Mouse (Mus musculus): ENCODE measurements around the gene Rab38. TPM values are rescaled to one million over a fixed set of nuclear protein-coding genes. Genes with fewer than 3 reads are reported as not detected.

The Rab38 gene
- polyA plus RNA-seq, 1 experiment from 2014 or later, result 3.1 TPM

DNA sequence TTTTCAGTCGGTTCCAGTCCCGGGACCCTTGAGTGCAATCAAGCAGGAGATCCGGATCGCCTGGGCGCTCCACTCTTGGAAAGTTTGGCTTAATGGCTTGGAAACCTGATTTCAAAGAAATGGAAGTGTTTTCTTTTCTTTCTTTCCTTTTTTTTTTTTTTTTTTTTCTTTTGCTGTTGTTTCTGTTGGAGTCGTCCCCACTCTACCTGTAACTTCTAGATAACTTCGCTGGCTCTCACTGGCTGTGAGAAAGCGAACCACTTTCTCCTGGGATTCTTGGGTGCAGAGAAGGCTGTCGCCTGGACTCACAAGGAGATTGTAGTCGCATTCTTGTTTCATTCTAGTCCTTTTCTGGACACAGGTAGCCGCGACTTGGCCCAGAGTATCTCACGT lies 615 bp downstream of the Rab38 start:
- Histone ChIP-seq H3K4me1 (ENCODE audit: control insufficient read depth, insufficient read depth, low read depth, low read length) (peaks cover 3% of the 10 kb centered on the region; the same call in 1 of the 2 replicates), H3K4me3 (ENCODE audit: low read length) (peak overlapping the region; percentile 53), H3K36me3 (ENCODE audit: control insufficient read depth, insufficient read depth, low read length) (no peaks in the 10 kb centered on the region), H3K4me2 (ENCODE audit: low read length) (peak overlapping the region; percentile 96), H3K9ac (ENCODE audit: low read depth, low read length) (peak overlapping the region; percentile 45), H3K27me3 (replicated peaks; ENCODE audit: control insufficient read depth, insufficient read depth, low read length) (no peaks in the 10 kb centered on the region; the same call in 1 of the 2 replicates), H3K27ac (ENCODE audit: low read depth, low read length) (no peak overlapping the region), H3K9me3 (ENCODE audit: control insufficient read depth, low read length) (no peaks in the 10 kb centered on the region)
- WGBS, result 9% methylated on average over 13 of the region's 13 CpGs
- no peak for ATAC-seq

GRCm38 (mm10) chr7:88440301-88440700 lies 10.2 kb downstream of the Rab38 start:
- Histone ChIP-seq H3K4me1 (ENCODE audit: control insufficient read depth, insufficient read depth, low read depth, low read length) (no peaks in the 10 kb centered on the region), H3K9me3 (ENCODE audit: control insufficient read depth, low read length) (no peaks in the 10 kb centered on the region), H3K4me3 (ENCODE audit: low read length) (no peak overlapping the region), H3K4me2 (ENCODE audit: low read length) (no peak overlapping the region), H3K9ac (ENCODE audit: low read depth, low read length) (no peak overlapping the region), H3K36me3 (ENCODE audit: control insufficient read depth, insufficient read depth, low read length) (no peaks in the 10 kb centered on the region), H3K27me3 (replicated peaks; ENCODE audit: control insufficient read depth, insufficient read depth, low read length) (no peaks in the 10 kb centered on the region), H3K27ac (ENCODE audit: low read depth, low read length) (no peak overlapping the region)
- no peak for ATAC-seq

DNA sequence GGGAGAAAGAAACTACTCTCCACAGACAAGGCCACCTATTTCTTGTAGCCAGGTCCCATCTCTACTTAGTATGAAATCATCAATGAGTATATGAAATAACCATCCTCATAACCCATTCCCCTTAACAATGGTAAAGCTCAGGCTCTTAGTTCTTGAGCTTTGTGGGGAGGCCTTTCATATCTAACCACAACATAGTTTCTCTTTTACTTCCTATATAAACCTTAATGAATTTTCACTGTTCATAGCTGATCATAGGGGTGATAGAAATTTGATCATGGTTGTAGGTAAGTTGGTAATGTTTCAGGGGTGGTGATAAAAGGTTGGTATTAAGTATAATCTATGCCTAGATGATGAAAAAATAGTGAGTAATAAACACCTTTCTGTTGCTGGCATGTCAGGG lies 12.6 kb downstream of the Rab38 start:
- Histone ChIP-seq H3K4me1 (ENCODE audit: control insufficient read depth, insufficient read depth, low read depth, low read length) (no peaks in the 10 kb centered on the region), H3K27me3 (replicated peaks; ENCODE audit: control insufficient read depth, insufficient read depth, low read length) (no peaks in the 10 kb centered on the region), H3K9me3 (ENCODE audit: control insufficient read depth, low read length) (no peaks in the 10 kb centered on the region), H3K9ac (ENCODE audit: low read depth, low read length) (no peak overlapping the region), H3K27ac (ENCODE audit: low read depth, low read length) (no peak overlapping the region), H3K4me3 (ENCODE audit: low read length) (no peak overlapping the region), H3K4me2 (ENCODE audit: low read length) (no peak overlapping the region), H3K36me3 (ENCODE audit: control insufficient read depth, insufficient read depth, low read length) (no peaks in the 10 kb centered on the region)
- no peak for ATAC-seq

DNA sequence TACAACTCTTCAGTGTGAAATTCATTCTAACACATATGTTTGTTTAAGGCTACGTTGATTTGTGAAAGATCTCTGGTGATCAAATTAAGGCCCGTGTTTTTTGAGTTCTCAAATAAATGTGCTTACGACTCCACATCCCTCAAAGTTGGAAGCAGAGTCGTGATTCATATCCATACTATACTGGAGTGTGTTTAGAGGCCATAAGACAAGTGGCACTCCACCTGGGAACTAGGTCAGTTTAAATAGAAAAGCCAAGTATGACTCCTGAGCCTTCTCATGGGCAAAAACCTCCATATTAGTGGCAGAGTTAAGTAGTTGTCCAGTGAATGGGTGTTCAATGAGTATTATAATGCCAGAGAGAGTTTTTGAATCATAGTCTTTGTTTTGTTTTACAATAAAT lies 13.4 kb downstream of the Rab38 start:
- 85% methylated on average over 4 of the region's 4 CpGs for WGBS
- Histone ChIP-seq H3K9ac (ENCODE audit: low read depth, low read length) (no peak overlapping the region), H3K27ac (ENCODE audit: low read depth, low read length) (no peak overlapping the region), H3K36me3 (ENCODE audit: control insufficient read depth, insufficient read depth, low read length) (no peaks in the 10 kb centered on the region), H3K9me3 (ENCODE audit: control insufficient read depth, low read length) (no peaks in the 10 kb centered on the region), H3K4me1 (ENCODE audit: control insufficient read depth, insufficient read depth, low read depth, low read length) (no peaks in the 10 kb centered on the region), H3K4me2 (ENCODE audit: low read length) (no peak overlapping the region), H3K4me3 (ENCODE audit: low read length) (no peak overlapping the region), H3K27me3 (replicated peaks; ENCODE audit: control insufficient read depth, insufficient read depth, low read length) (no peaks in the 10 kb centered on the region)
- no peak for ATAC-seq

- H3K4me3 ChIP-seq (ENCODE audit: low read length), result no peak overlapping the region
- no peak overlapping the region for H3K4me2 ChIP-seq (ENCODE audit: low read length)
- no peak overlapping the region for H3K9ac ChIP-seq (ENCODE audit: low read depth, low read length)
- WGBS, result 83% methylated on average over 2 of the region's 2 CpGs
- ATAC-seq, result no peak
- H3K27ac ChIP-seq (ENCODE audit: low read depth, low read length), result no peak overlapping the region
- H3K9me3 ChIP-seq (ENCODE audit: control insufficient read depth, low read length), result no peaks in the 10 kb centered on the region
- no peaks in the 10 kb centered on the region for H3K36me3 ChIP-seq (ENCODE audit: control insufficient read depth, insufficient read depth, low read length)
- H3K27me3 ChIP-seq (replicated peaks; ENCODE audit: control insufficient read depth, insufficient read depth, low read length), result no peaks in the 10 kb centered on the region
- H3K4me1 ChIP-seq (ENCODE audit: control insufficient read depth, insufficient read depth, low read depth, low read length), result no peaks in the 10 kb centered on the region
Measured at GRCm38 (mm10) chr7:88445320-88445903, 15.3 kb downstream of the Rab38 start.

DNA sequence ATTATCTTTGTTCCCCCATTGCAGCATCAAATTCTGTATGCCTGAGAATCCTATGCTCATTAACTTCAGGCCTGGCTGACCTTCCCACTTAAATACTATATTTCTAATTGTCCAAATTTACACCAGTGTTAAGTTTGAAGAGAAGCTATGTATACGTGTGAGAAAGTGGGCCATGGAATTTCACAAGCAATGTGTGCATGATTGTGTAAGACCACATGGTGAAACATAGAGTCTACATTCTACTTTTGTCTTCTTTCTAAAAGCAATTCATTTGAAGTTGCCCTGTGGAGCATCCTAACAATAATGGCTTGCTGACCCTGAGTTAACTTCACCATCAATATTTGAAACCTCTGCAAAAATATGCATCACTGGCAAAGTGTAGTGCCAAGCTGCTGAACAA lies 23.2 kb downstream of the Rab38 start:
- no peaks in the 10 kb centered on the region for H3K36me3 ChIP-seq (ENCODE audit: control insufficient read depth, insufficient read depth, low read length)
- no peak overlapping the region for H3K9ac ChIP-seq (ENCODE audit: low read depth, low read length)
- no peaks in the 10 kb centered on the region for H3K27me3 ChIP-seq (replicated peaks; ENCODE audit: control insufficient read depth, insufficient read depth, low read length)
- no peaks in the 10 kb centered on the region for H3K9me3 ChIP-seq (ENCODE audit: control insufficient read depth, low read length)
- ATAC-seq, result no peak
- no peaks in the 10 kb centered on the region for H3K4me1 ChIP-seq (ENCODE audit: control insufficient read depth, insufficient read depth, low read depth, low read length)
- 63% methylated on average over 1 of the region's 1 CpGs for WGBS
- no peak overlapping the region for H3K4me3 ChIP-seq (ENCODE audit: low read length)
- no peak overlapping the region for H3K4me2 ChIP-seq (ENCODE audit: low read length)
- no peak overlapping the region for H3K27ac ChIP-seq (ENCODE audit: low read depth, low read length)

- Histone ChIP-seq H3K9ac (ENCODE audit: low read depth, low read length) (no peak overlapping the region), H3K4me3 (ENCODE audit: low read length) (no peak overlapping the region), H3K4me2 (ENCODE audit: low read length) (no peak overlapping the region), H3K4me1 (ENCODE audit: control insufficient read depth, insufficient read depth, low read depth, low read length) (no peaks in the 10 kb centered on the region), H3K27ac (ENCODE audit: low read depth, low read length) (no peak overlapping the region), H3K9me3 (ENCODE audit: control insufficient read depth, low read length) (no peaks in the 10 kb centered on the region), H3K27me3 (replicated peaks; ENCODE audit: control insufficient read depth, insufficient read depth, low read length) (no peaks in the 10 kb centered on the region), H3K36me3 (ENCODE audit: control insufficient read depth, insufficient read depth, low read length) (no peaks in the 10 kb centered on the region)
- no peak for ATAC-seq
- 91% methylated on average over 3 of the region's 3 CpGs for WGBS
Measured at GRCm38 (mm10) chr7:88457827-88458226, 27.8 kb downstream of the Rab38 start.

GRCm38 (mm10) chr7:88467754-88468153 lies 37.7 kb downstream of the Rab38 start:
- Histone ChIP-seq H3K36me3 (ENCODE audit: control insufficient read depth, insufficient read depth, low read length) (no peaks in the 10 kb centered on the region), H3K27ac (ENCODE audit: low read depth, low read length) (no peak overlapping the region), H3K9ac (ENCODE audit: low read depth, low read length) (no peak overlapping the region), H3K4me1 (ENCODE audit: control insufficient read depth, insufficient read depth, low read depth, low read length) (no peaks in the 10 kb centered on the region), H3K9me3 (ENCODE audit: control insufficient read depth, low read length) (no peaks in the 10 kb centered on the region), H3K4me3 (ENCODE audit: low read length) (no peak overlapping the region), H3K4me2 (ENCODE audit: low read length) (no peak overlapping the region), H3K27me3 (replicated peaks; ENCODE audit: control insufficient read depth, insufficient read depth, low read length) (no peaks in the 10 kb centered on the region)
- no peak for ATAC-seq
- WGBS, result 73% methylated on average over 3 of the region's 3 CpGs

GRCm38 (mm10) chr7:88482110-88482619 lies 52.1 kb downstream of the Rab38 start:
- Histone ChIP-seq H3K9ac (ENCODE audit: low read depth, low read length) (no peak overlapping the region), H3K4me3 (ENCODE audit: low read length) (no peak overlapping the region), H3K27me3 (replicated peaks; ENCODE audit: control insufficient read depth, insufficient read depth, low read length) (no peaks in the 10 kb centered on the region), H3K4me1 (ENCODE audit: control insufficient read depth, insufficient read depth, low read depth, low read length) (no peaks in the 10 kb centered on the region), H3K36me3 (ENCODE audit: control insufficient read depth, insufficient read depth, low read length) (no peaks in the 10 kb centered on the region), H3K27ac (ENCODE audit: low read depth, low read length) (no peak overlapping the region), H3K9me3 (ENCODE audit: control insufficient read depth, low read length) (no peaks in the 10 kb centered on the region), H3K4me2 (ENCODE audit: low read length) (no peak overlapping the region)
- 89% methylated on average over 7 of the region's 7 CpGs for WGBS
- no peak for ATAC-seq

- 73% methylated on average over 7 of the region's 7 CpGs for WGBS
- ATAC-seq, result no peak
- no peak overlapping the region for H3K4me3 ChIP-seq (ENCODE audit: low read length)
Measured at GRCm38 (mm10) chr7:88482628-88483027, 52.6 kb downstream of the Rab38 start.

More at GRCm38 (mm10) chr7:88482628-88483027, 52.6 kb downstream of the Rab38 start:
- Histone ChIP-seq H3K9ac (ENCODE audit: low read depth, low read length) (no peak overlapping the region), H3K4me1 (ENCODE audit: control insufficient read depth, insufficient read depth, low read depth, low read length) (no peaks in the 10 kb centered on the region), H3K36me3 (ENCODE audit: control insufficient read depth, insufficient read depth, low read length) (no peaks in the 10 kb centered on the region), H3K4me2 (ENCODE audit: low read length) (no peak overlapping the region), H3K27me3 (replicated peaks; ENCODE audit: control insufficient read depth, insufficient read depth, low read length) (no peaks in the 10 kb centered on the region), H3K9me3 (ENCODE audit: control insufficient read depth, low read length) (no peaks in the 10 kb centered on the region), H3K27ac (ENCODE audit: low read depth, low read length) (no peak overlapping the region)

Data from hindbrain, embryonic 16.5 days (tissue).